Mouse (Mus musculus): ENCODE results near the gene Il16. TPM values are rescaled to one million over a fixed set of nuclear protein-coding genes. Genes with fewer than 3 reads are reported as not detected.
A peak's percentile ranks its signal among the peaks of the same experiment; 100 is the strongest.

Gene Il16
- 1.6 and 5.4 TPM in 2 replicates for polyA plus RNA-seq (2012; rRNA removed)

DNA sequence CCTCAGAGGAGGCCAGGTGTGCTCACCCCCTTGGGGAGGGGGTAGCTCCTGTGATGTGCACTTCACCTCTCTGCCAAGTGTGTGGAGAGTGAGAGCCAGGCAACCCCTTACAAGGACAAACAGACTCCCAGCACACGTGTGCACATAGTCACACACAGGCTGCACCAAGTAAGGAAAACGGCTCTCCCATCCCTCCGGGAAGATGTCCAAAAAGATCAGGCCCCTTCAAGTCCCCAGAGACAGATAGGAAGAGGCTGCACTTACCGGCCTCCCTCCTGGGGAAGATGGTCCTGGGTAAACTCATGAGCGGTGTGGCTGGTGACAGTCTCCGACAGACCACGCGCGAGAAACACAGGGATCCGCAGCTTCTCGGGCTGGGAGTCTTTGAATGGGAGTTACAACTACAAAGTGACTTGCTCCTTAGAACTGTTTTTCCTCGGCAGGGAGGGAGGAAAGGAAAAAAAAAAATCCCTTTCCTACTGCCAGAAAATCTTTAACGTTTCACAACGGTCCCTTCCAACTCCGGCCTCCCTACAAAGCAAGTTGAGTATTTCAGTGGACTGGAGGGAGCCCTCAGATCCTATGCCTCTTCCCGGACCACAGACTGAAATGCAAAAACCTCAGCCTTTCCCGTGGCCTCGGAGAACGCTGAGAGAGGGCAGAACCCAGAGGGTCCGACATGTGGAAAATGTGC is at the start of gene Il16:
Gene Il16, minus strand, starts transcription at position 314 of the 694 bp plus-strand sequence.
- Histone ChIP-seq H3K27ac (ENCODE audit: insufficient read depth, low read length) (no peak within 1 kb of the TSS), H3K4me3 (ENCODE audit: insufficient read depth, low read length) (no peak within 1 kb of the TSS), H3K4me1 (ENCODE audit: control insufficient read depth, insufficient read depth, low read length) (peaks cover 4% of the 10 kb centered on the region; the same call in 1 of the 2 replicates)
- no peak for TF ChIP-seq POLR2A (IDR thresholded peaks at IDR 0.05; ENCODE audit: extremely low read depth, insufficient read depth, low read length)
- TF ChIP-seq CTCF (IDR thresholded peaks at IDR 0.05; ENCODE audit: extremely low read depth, insufficient read depth, low read length), result no peak

- Histone ChIP-seq H3K4me1 (ENCODE audit: control insufficient read depth, insufficient read depth, low read length) (no peaks in the 10 kb centered on the region), H3K27ac (ENCODE audit: insufficient read depth, low read length) (no peak within 1 kb of the TSS), H3K4me3 (ENCODE audit: insufficient read depth, low read length) (no peak within 1 kb of the TSS)
- TF ChIP-seq POLR2A (IDR thresholded peaks at IDR 0.05; ENCODE audit: extremely low read depth, insufficient read depth, low read length) (no peak), CTCF (IDR thresholded peaks at IDR 0.05; ENCODE audit: extremely low read depth, insufficient read depth, low read length) (no peak)
These were observed 49.2 kb upstream of the Il16 start, which contains the start of gene Cfap161 for GRCm38 (mm10) chr7:83794705-83795104. Gene Cfap161, minus strand, starts transcription at chr7:83794880.

DNA sequence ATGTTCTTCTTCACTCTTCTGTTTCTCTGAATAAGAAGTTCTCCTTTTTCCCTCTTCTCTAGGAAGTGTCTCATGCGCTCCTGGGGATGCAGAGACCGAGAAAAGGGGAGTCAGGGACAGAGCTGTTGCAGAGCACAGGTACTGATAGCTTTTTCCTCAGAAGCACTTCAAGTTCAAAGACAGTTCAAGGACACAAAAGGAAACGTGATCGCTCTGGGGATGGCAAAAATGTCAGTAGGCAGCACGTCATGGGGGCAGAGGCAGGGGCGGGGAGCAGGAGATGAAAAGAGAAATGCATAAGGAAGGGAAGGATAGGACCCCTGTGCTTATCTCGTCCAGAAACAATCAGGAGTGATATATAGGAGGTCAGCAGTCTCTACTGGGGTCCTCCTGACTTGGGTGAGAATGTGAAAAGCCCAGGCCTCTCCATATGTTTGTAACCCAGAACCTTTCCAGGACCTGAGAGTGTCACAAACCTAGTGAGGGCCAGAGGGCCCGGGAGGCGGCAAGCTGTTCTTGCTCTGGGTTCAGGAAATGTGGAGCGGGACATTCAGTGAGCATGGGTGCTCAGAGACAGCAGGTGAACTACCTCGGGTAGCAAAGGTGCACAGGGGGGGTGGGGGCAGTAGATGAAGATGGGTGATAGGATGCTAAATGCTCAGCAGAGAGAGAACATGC is 48.6 kb upstream of the Il16 start:
- H3K4me1 ChIP-seq (ENCODE audit: control insufficient read depth, insufficient read depth, low read length), result no peaks in the 10 kb centered on the region
- no peak overlapping the region for H3K4me3 ChIP-seq (ENCODE audit: insufficient read depth, low read length)
- H3K27ac ChIP-seq (ENCODE audit: insufficient read depth, low read length), result no peak overlapping the region
- no peak for TF ChIP-seq CTCF (IDR thresholded peaks at IDR 0.05; ENCODE audit: extremely low read depth, insufficient read depth, low read length)
- no peak for TF ChIP-seq POLR2A (IDR thresholded peaks at IDR 0.05; ENCODE audit: extremely low read depth, insufficient read depth, low read length)

- Histone ChIP-seq H3K4me1 (ENCODE audit: control insufficient read depth, insufficient read depth, low read length) (no peaks in the 10 kb centered on the region), H3K4me3 (ENCODE audit: insufficient read depth, low read length) (no peak overlapping the region), H3K27ac (ENCODE audit: insufficient read depth, low read length) (no peak overlapping the region)
- no peak for TF ChIP-seq CTCF (IDR thresholded peaks at IDR 0.05; ENCODE audit: extremely low read depth, insufficient read depth, low read length)
- no peak for TF ChIP-seq POLR2A (IDR thresholded peaks at IDR 0.05; ENCODE audit: extremely low read depth, insufficient read depth, low read length)
These were observed 35.4 kb upstream of the Il16 start for GRCm38 (mm10) chr7:83780881-83781280.

DNA sequence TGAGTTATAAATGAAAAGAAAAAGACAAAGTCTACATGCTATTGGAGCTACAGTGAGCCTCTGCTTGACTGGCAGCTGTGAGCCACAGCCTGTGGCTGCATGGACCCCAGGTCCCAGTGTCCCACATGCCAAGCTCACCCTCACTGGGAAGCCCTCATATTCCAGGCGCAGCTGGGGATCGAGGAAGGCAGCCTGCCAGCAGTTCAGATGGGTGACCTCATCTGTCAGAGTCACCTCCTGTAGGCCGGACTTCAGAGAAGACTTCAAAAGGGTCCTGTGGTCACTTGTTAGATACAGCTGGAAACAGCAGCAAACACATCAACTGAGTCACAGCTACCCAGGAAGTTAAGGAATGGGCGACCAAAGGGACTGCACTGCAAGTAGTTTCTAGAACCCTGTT is 34.5 kb upstream of the Il16 start:
- no peak overlapping the region for H3K4me3 ChIP-seq (ENCODE audit: insufficient read depth, low read length)
- H3K27ac ChIP-seq (ENCODE audit: insufficient read depth, low read length), result no peak overlapping the region
- TF ChIP-seq CTCF (IDR thresholded peaks at IDR 0.05; ENCODE audit: extremely low read depth, insufficient read depth, low read length) (no peak), POLR2A (IDR thresholded peaks at IDR 0.05; ENCODE audit: extremely low read depth, insufficient read depth, low read length) (no peak)
- H3K4me1 ChIP-seq (ENCODE audit: control insufficient read depth, insufficient read depth, low read length), result no peaks in the 10 kb centered on the region

DNA sequence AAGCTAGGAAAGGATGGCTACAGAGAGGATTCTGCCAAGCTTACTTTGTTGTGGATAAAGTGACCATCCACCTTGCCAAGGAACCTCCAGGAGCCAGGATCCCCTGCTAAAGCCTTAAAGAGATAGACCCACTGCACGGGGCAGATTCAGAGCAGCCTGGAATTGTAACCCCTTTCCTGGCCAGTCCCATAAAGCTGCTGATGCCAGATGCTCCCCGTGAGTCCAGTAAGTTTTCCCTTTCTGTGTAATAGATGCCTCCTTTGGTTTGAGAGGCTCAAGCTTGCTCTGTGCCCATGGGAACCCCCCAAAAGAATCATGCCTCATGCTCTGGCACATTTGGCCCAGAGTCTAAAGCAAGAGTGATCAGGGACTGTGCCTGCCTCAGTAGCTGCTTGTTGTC is 33.5 kb upstream of the Il16 start:
- no peak overlapping the region for H3K27ac ChIP-seq (ENCODE audit: insufficient read depth, low read length)
- no peaks in the 10 kb centered on the region for H3K4me1 ChIP-seq (ENCODE audit: control insufficient read depth, insufficient read depth, low read length)
- TF ChIP-seq POLR2A (IDR thresholded peaks at IDR 0.05; ENCODE audit: extremely low read depth, insufficient read depth, low read length), result no peak
- no peak for TF ChIP-seq CTCF (IDR thresholded peaks at IDR 0.05; ENCODE audit: extremely low read depth, insufficient read depth, low read length)
- no peak overlapping the region for H3K4me3 ChIP-seq (ENCODE audit: insufficient read depth, low read length)

- H3K27ac ChIP-seq (ENCODE audit: insufficient read depth, low read length), result no peak overlapping the region
- H3K4me1 ChIP-seq (ENCODE audit: control insufficient read depth, insufficient read depth, low read length), result no peaks in the 10 kb centered on the region
- no peak for TF ChIP-seq POLR2A (IDR thresholded peaks at IDR 0.05; ENCODE audit: extremely low read depth, insufficient read depth, low read length)
- no peak for TF ChIP-seq CTCF (IDR thresholded peaks at IDR 0.05; ENCODE audit: extremely low read depth, insufficient read depth, low read length)
- no peak overlapping the region for H3K4me3 ChIP-seq (ENCODE audit: insufficient read depth, low read length)
These were observed 33.0 kb upstream of the Il16 start for GRCm38 (mm10) chr7:83778516-83778915.

DNA sequence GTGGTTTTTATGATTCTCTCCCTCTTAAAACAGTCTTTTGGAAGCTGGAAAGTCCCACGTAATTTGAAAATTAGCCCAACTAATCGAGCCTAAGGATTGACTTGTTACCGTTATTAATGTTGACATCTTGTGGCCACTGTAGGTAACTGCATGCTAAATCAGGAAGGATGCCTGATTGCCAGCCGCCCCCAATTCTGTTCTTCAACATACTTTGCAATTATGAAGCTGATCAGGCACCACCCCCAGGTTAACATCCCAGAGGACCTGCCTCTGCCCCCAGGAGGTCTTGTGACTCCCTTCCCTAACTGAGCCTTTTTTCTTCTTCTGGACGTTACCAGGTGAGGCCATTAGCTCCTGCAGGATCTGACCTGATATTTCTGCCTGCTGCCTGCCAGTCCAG is 29.2 kb upstream of the Il16 start:
- peak; percentile 51 for TF ChIP-seq CTCF (IDR thresholded peaks at IDR 0.05; ENCODE audit: extremely low read depth, insufficient read depth, low read length)
- TF ChIP-seq POLR2A (IDR thresholded peaks at IDR 0.05; ENCODE audit: extremely low read depth, insufficient read depth, low read length), result no peak
- Histone ChIP-seq H3K4me3 (ENCODE audit: insufficient read depth, low read length) (no peak overlapping the region), H3K27ac (ENCODE audit: insufficient read depth, low read length) (no peak overlapping the region), H3K4me1 (ENCODE audit: control insufficient read depth, insufficient read depth, low read length) (no peaks in the 10 kb centered on the region)

- H3K4me1 ChIP-seq (ENCODE audit: control insufficient read depth, insufficient read depth, low read length), result no peaks in the 10 kb centered on the region
- no peak overlapping the region for H3K4me3 ChIP-seq (ENCODE audit: insufficient read depth, low read length)
- TF ChIP-seq CTCF (IDR thresholded peaks at IDR 0.05; ENCODE audit: extremely low read depth, insufficient read depth, low read length) (no peak), POLR2A (IDR thresholded peaks at IDR 0.05; ENCODE audit: extremely low read depth, insufficient read depth, low read length) (no peak)
- H3K27ac ChIP-seq (ENCODE audit: insufficient read depth, low read length), result no peak overlapping the region
These were observed 18.1 kb upstream of the Il16 start for GRCm38 (mm10) chr7:83763674-83764073.

GRCm38 (mm10) chr7:83762336-83762735 is 16.8 kb upstream of the Il16 start:
- no peaks in the 10 kb centered on the region for H3K4me1 ChIP-seq (ENCODE audit: control insufficient read depth, insufficient read depth, low read length)
- H3K27ac ChIP-seq (ENCODE audit: insufficient read depth, low read length), result no peak overlapping the region
- no peak for TF ChIP-seq CTCF (IDR thresholded peaks at IDR 0.05; ENCODE audit: extremely low read depth, insufficient read depth, low read length)
- TF ChIP-seq POLR2A (IDR thresholded peaks at IDR 0.05; ENCODE audit: extremely low read depth, insufficient read depth, low read length), result no peak
- no peak overlapping the region for H3K4me3 ChIP-seq (ENCODE audit: insufficient read depth, low read length)

Measured in cortical plate, adult 2 months (tissue).